Mouse (Mus musculus) adrenal gland, adult 2 months (tissue): Measurements from ENCODE around the gene Tal1. TPM values are rescaled to one million over a fixed set of nuclear protein-coding genes. Genes with fewer than 3 reads are reported as not detected.

ENCODE experiments used
- DNase-seq: peaks from one replicate; pipeline ENCODE4 v3.0.0; 2021
- long read RNA-seq: library from polyadenylated mRNA; stranded (forward); transcript quantifications from one replicate; pipeline ENCODE4 v2.0.0, GENCODE M21; 2021
- polyA plus RNA-seq: library from polyadenylated mRNA; depleted of rRNA; stranded (reverse); fragments of >200 nt; gene quantifications from 2 replicates; pipeline ENCODE4 v1.2.3, GENCODE M21; 2012; rRNA removed
- total RNA-seq, 2 experiments: library from RNA; stranded (reverse); gene quantifications; 2 replicates each; pipeline ENCODE4 v1.2.3; 2021

Gene Tal1
- total RNA-seq (1 to 10 TPM; 1.8 to 2.8 TPM), polyA plus RNA-seq (5.1 and 8.9 TPM in 2 replicates)
- long read RNA-seq = 0 reads

DNA sequence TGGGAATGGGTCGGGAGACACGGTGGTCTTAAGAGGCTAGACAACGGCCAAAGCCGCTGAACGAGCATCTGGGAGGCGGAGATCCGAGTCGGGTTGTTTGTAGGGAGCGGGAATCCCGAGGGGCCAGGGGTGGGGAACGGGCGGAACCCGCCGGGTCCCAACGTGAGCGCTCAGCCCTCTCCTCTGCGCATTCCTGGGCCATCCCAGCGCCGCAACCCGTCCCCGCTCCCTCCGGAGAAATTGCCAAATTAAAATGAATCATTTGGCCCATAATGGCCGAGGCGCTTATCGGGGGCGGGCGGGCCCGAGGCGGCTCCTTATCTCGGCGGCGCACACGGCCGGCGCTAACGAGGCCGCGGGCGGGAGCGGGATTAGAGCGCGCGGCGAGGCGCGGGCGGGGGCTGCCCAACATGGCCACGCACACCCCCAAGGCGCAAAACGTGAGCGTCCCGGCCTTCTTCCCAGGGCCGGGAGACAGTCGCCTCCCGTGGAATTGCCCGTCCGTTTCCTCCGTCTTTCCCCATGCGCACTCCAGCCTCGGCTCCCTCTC is at the start of gene Tal1:
TSS of gene Tal1 (plus strand) at position 56 of the 550 bp plus-strand sequence.
- peak; percentile 71 for DNase-seq

DNA sequence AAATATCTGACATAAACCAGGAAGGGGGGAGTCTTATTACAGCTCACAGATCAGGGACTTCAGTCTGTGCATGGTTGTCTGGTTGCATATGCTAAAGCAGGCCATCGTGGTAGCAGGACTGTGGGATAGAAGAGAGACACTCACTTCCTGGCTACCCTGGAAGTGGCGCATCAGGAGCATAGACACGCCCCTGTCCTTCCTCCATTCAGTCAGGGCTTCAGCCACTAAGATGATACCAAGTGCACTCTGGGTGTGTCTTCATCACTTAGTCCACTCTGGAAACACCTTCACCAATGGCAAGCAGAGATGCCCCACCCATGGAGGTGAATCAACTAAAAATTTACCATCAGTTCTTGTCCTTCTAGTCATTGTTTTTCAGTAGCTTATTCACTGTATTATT is 42.0 kb upstream of the Tal1 start:
- DNase-seq = no peak

DNA sequence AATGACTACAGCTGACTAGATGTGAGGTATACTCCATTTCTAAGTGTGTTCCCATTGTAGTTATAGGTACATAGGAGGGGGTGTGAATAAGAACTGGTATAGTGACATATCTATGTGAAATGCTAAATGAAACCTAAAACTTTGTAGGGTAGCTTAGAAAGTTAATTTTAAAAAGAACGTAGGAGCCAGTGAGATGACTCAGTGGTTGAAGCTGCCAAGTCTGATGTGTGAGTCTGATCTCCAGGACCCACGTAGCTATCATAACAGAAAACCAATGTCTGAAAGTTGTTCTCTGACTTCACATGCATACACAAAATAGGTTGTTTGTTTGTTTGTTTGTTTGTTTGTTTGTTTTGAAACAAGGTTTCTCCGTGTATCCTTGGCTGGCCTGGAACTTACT is 36.2 kb upstream of the Tal1 start:
- no peak for DNase-seq

DNA sequence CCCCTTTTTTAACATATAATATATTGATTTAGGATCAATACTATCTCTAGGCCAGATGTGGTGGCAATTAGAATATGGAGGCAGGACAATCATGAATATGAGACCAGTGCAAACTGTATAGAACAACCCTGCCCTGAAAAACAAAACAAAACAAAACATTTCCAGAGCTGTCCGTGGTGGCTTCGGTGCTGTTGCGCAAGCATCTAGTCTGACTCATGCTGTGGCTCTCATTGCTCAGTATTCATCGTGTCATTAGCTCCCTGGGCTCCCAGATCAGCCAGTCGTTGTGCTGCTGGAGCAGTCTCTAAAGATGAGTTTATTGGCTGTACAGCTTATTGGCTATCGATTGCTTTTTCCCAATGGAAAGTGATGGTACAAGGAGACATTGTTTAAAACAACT is 21.2 kb upstream of the Tal1 start:
- peak; percentile 64 for DNase-seq

DNA sequence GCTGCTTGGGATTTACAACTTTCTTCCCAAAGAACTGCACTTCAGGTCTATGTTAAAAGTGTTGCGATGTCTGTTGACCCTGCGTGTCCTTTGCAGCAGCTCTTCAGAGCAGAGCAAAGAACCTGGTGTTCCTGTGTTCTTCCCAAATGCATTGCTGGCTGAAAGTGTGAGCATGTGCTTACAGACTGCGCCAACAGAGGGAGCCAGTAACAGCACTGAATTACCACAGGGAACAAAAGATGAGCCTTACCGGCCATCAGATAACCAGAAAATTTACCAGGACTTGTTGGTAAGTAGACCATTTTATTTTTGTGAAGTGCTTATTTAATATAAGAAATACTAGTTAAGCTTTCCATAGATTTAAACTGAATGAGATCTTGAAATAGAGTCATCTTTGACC is 18.0 kb upstream of the Tal1 start:
- DNase-seq = peak; percentile 20

- DNase-seq = no peak
Observed at GRCm38 (mm10) chr4:115045621-115046020, 10.6 kb upstream of the Tal1 start.

- peak; percentile 59 for DNase-seq
Observed at GRCm38 (mm10) chr4:115047750-115048149, 8.5 kb upstream of the Tal1 start.

DNA sequence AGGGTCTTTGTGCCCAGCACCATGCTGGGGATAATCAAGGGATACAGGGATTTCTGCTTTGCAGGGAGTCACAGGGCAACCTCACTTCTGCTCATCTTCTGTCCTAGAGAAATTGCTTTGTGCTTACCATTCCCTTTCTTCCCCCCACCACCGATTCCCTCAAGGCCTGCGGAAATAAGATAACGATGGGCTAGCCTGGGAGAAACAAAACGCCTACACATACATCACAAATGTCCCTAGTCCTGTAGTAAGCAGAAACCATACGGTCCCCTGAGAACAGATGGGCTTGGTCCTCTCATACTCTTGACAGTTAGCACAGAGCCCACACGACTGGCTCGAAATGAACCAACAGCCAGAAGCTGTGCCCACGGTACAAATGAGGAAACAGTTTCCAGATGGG is 8.0 kb upstream of the Tal1 start:
- DNase-seq = no peak

DNA sequence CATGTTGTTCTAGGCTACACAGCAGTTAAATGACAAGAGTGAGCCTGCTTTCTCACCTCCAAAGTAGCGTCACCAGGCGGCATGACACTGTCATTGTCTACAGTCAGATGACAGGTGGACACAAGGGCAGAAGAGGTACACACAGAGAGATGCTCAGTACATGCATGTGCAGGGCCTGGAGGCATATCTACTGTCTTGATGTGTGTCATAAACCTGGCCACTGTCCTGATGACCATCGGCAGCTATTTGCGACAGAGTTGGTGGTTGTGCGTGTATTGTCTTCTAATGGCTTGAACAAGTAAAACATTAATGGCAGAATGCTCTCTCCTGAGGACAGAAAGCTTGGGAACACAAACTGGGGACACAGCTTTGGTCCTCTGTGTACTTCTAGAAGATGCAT is 5.0 kb upstream of the Tal1 start:
- DNase-seq = no peak

GRCm38 (mm10) chr4:115052343-115053005 is 3.8 kb upstream of the Tal1 start:
- peak; percentile 81 for DNase-seq

DNA sequence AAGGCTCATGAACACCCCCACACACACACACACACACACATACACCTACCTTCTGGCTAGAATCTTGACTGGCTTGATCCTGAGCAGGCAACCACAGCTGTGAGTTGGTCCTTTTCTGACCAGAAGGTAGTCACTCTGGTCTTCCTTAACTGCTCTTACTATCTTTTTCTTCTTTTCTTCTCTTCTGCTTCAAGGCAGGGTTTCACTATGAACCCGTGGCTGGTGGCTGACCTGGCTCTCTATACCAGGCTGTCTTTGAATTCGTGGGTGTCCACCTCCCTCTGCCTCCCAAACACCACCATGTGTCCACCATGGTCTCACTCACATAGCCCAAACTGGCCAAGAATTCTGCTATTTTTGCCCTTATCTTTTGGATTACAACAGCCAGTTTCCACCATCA is 1.2 kb upstream of the Tal1 start:
- no peak for DNase-seq

DNA sequence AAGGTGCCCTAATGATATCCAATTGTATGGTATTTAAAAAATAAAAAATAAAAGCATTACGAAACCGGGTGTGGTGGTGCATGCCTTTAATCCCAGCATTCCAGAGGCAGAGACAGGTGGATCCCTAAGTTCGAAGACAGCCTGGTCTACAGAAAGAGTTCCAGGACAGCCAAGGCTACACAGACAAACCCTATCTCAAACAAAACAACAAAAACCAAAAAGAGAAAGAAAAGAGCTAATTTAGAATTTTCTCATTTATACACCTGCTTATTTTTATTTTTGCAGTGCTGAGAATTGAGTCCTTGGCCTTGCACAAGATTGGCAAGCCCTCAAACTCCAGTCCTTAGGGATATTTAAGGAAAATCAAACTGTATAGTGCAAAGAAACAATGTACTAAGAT is 535 bp upstream of the Tal1 start:
- DNase-seq = no peak

- DNase-seq = peak; percentile 62
Observed at GRCm38 (mm10) chr4:115056921-115057673, 871 bp downstream of the Tal1 start.

DNA sequence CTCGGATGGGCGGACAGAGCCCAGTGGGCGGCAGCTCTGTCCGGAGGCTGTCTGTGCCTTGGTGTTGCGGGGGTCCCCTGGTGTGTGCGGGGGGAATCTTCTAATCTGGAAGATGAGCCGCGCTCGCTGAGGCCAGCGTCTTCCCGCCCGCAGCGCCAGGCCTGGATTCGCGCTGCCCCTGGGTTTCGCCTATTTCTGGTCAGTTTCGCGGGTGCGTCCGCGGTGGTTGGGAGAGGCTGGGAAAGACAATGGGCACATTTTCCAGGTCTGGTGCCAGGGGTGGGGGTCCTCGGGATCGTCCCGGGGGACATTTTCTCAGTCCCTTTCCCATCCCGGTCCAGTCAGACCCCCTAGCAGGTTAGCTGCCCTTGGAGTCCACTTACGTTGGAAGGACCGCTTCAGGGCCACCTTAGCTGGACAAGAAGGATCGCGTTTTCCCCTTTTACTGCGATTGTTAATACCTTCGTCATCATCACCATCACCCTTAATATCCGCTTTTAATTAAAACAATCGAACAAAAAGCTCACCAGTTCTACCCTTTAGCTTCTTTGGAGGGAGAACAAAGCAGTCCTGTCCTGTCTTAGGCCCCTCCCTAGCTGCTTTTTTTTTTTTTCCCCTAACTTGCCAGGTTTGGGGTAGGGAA is 1.6 kb downstream of the Tal1 start:
- no peak for DNase-seq

DNA sequence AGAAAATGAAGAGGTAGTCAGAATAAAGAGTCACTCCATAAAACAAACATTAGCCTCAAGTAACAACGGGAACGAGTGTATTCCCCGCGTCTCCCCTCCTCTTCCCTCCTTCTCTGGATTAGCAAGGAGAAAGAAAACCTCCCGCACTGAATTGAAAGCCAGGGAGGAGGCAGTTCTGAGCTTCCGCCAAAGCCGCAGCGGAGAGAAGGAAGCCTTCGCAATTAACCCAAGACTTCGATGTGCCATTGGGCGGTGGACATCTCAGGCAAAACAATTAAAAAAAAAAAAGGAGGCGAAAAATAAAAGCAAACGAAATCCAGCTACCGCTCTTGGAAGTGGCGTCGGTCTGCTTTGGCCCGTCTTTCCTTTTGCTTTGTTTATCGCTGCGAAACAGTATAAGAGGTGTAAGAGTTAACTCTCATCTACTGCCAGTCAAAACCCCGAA is 2.1 kb downstream of the Tal1 start:
- DNase-seq = no peak

DNA sequence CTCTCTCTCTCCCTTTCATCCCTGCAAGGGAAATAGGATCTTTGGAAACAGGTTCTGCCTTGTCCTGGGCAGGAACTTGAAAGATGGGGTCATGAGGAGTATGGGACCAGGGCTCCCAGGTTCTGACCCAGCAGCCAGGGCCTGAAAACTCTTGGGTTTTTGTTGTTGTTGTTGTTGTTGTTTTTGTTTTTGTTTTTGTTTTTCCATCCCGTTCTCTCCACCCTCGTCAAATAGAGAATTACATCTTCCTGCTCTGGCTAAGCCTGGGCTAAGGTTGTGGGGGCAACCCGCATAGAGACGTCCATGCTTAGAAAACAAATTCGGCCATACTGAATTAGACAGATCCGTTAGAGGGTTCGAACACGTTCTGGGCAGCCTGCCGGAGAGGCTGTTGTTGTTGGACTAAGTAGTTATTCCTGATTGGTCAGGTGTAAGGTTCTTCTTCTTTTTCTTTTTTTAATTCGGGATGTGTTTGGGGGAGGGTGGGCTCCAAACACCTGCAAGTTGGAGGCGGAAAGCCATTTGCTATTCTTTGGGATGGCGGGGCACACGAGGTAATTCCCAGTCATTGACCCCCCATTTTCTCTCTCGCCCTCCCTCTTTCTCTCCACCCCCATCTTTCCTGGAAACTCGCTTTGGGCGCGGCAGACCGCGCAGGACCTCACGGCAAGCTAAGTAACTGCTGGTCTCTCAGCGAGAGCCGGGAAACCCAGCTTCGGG is 2.8 kb downstream of the Tal1 start:
- no peak for DNase-seq

DNA sequence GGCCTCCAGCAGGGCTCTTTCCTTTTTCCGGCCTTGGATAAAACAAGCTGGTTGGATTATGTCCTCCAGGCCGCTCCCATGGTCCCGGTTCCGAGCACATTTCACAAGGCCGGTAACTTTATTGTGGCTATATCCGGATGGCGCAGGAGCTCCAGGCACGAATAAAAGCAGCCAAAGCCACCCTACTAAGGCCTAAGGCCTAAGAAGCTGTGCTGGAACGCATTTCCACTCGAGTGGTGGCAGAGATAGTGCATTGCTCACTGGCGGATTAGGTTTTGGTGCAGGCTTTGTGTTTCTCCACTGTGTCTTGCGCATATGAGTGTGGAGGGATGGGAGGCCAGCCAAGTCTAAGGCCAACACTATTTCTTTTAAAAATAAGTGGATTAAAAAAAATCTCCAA is 3.6 kb downstream of the Tal1 start:
- no peak for DNase-seq

DNA sequence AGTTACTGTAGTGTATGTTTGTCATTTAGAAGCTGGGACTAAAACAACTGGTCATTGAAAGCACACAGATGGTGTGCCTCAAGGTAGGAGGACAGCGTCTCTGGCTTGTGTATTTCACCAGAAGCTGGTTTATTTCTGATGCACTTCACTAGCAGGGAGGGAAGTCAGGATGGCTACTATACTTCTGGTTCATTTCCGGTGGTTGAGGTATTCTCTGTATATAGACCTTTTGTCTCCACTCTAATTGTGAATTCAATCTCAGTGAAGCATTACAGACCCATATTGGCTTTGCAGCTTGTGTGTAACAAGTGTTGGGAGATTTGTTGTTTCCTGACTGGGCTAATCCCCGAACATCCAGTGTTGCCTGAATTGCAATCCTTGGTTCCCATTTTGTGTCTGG is 4.5 kb downstream of the Tal1 start:
- no peak for DNase-seq

GRCm38 (mm10) chr4:115062540-115062874 is 6.3 kb downstream of the Tal1 start:
- no peak for DNase-seq

DNA sequence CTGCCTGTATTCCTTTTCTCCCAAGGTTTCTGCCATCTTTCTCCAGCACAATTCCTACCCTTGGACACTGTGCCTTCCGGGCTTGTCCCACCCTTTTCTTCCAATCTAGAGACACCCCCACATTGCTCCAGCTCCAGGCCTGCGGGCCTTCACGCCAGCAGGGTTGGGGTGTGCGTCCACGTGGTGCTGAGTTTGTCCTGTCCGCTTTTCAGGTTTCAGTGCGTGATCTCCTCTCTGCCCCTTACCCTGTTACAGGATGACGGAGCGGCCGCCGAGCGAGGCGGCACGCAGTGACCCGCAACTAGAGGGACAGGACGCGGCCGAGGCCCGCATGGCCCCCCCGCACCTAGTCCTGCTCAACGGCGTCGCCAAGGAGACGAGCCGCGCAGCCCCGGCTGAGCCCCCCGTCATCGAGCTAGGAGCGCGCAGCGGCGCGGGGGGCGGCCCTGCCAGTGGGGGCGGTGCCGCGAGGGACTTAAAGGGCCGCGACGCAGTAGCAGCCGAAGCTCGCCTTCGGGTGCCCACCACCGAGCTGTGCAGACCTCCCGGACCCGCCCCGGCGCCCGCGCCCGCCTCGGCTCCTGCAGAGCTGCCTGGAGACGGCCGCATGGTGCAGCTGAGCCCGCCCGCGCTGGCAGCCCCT is 6.8 kb downstream of the Tal1 start:
- peak; percentile 42 for DNase-seq

DNA sequence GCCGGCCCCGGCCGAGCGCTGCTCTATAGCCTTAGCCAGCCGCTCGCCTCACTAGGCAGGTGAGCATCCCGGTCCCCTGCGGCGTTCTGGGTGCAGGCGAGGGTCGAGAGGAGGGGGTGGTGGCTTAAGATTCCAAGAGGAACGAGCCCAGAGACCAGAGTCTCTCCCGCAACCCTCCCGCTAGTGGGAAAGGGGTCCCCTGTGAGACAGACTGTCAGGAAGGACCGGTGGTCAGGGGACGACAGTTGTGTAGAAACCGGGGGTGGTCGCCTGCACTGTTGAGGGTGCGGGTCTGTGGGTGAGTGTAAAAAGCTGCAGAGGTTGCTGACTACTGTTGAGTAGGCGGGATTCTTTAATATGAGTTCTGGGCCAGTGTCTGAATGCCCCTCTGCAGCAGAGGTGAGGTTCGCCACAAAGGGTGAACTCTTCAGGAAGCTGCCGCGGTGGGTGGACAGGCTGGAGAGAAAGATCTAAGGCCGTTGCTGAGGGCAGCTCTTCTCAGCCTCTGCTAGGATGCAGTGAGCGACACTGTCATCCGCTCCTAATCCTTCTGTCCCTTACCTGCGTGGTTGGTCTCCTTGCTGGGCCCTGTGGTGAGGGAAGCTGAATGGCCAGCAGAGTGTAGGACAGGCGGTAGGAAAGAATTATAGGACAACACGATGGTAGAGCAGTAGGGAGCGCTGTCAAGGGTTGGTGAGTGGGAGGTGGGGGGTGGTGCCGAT is 7.5 kb downstream of the Tal1 start:
- DNase-seq = no peak
